ENCODE assay signal across 8 mouse cellular contexts in the genomic region with DNA sequence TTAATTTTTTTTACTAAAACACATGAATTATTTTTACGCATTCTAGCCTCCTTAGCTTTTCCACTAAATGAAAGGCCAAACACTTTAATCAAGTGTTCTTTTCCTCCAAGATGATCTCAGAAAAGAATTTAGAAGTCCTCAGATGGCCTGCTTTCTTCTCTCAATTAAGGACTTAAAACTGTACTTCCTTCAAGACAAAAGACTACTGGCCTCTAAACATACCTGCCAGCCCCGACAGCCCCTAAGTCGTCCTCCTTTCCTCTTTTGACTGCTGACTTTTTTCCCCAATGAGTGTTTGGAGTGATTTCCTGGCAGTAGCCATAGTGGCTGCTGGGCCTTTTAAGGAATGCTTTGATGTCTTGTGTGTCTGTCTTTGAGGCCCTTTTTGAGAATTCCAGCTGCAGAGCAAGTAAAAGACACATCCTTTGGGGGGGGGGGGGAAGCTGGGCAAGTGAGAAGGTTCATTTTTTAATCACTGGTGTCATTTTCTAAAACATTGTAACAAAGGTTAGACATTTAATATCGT. TPM values are rescaled to one million over a fixed set of nuclear protein-coding genes. Genes with fewer than 3 reads are reported as not detected.
DNase-seq lines count a peak whose midpoint lies in the region; ATAC-seq and TF ChIP-seq lines count a peak whose summit lies in the region.

No protein-coding gene starts in this region.

- no peaks in the 10 kb centered on the region for H3K36me3 ChIP-seq in testis, adult 2 months (ENCODE audit: control insufficient read depth, insufficient read depth, low read length)
- H3K36me3 ChIP-seq in intestine, postnatal 0 days (ENCODE audit: control insufficient read depth, insufficient read depth) = no peaks in the 10 kb centered on the region
- H3K36me3 ChIP-seq in midbrain, embryonic 16.5 days (ENCODE audit: control insufficient read depth, insufficient read depth, low read length) = no peaks in the 10 kb centered on the region

- TF ChIP-seq CTCF in testis, adult 2 months (IDR thresholded peaks at IDR 0.05; ENCODE audit: control insufficient read depth, insufficient read depth, insufficient replicate concordance, low read depth, low read length) = no peak
- no peak for TF ChIP-seq CTCF in intestine, postnatal 0 days (IDR thresholded peaks at IDR 0.05; ENCODE audit: low read depth)

- TF ChIP-seq POLR2A in testis, adult 2 months (IDR thresholded peaks at IDR 0.05; ENCODE audit: control insufficient read depth, low read depth, low read length) = no peak

- no peak for ATAC-seq in intestine, postnatal 0 days
- ATAC-seq in midbrain, embryonic 16.5 days = no peak
- ATAC-seq in megakaryocyte-erythroid progenitor cell, adult 5-6 weeks (replicated peaks; ENCODE audit: low FRiP score, low TSS enrichment, poor library complexity, severe bottlenecking) = no peak

- peaks cover 2% of the 10 kb centered on the region; the same call in 1 of the 2 replicates for H3K4me1 ChIP-seq in testis, adult 2 months (ENCODE audit: control insufficient read depth, insufficient read depth, low read length)
- 0 out of 2 replicates have a peak, but pooled peaks cover 4% of the 10 kb centered on the region for H3K4me1 ChIP-seq in intestine, postnatal 0 days (replicated peaks; ENCODE audit: control insufficient read depth, insufficient read depth, low read length)
- peaks cover 13% of the 10 kb centered on the region for H3K4me1 ChIP-seq in midbrain, embryonic 16.5 days (ENCODE audit: control insufficient read depth, insufficient read depth, low read length)

- no peaks in the 10 kb centered on the region for H3K27me3 ChIP-seq in testis, adult 2 months (ENCODE audit: control insufficient read depth, insufficient read depth, low read length)
- no peaks in the 10 kb centered on the region for H3K27me3 ChIP-seq in intestine, postnatal 0 days (replicated peaks; ENCODE audit: control insufficient read depth, insufficient read depth, low read length)
- no peaks in the 10 kb centered on the region for H3K27me3 ChIP-seq in midbrain, embryonic 16.5 days (ENCODE audit: control insufficient read depth, insufficient read depth, low read depth, low read length)

- WGBS in intestine, postnatal 0 days = 39% methylated on average over 4 of the region's 4 CpGs
- 7% methylated on average over 4 of the region's 4 CpGs for WGBS in midbrain, embryonic 16.5 days

- peak overlapping the region; percentile 76 for H3K4me3 ChIP-seq in testis, adult 2 months (ENCODE audit: control insufficient read depth, low read depth, low read length)
- peak overlapping the region; percentile 79 for H3K4me3 ChIP-seq in intestine, postnatal 0 days (ENCODE audit: low read depth, low read length)
- peak overlapping the region; percentile 29; the same call in 1 of the 2 replicates for H3K4me3 ChIP-seq in midbrain, embryonic 16.5 days (ENCODE audit: low read depth, low read length)

- peak; percentile 10 for DNase-seq in adrenal gland, postnatal 10 days
- DNase-seq in adrenal gland, postnatal 25 days = no peak
- no peak for DNase-seq in testis, postnatal 14 days (ENCODE audit: low spot score)
- DNase-seq in gastrocnemius, postnatal 10 days = no peak

- H3K9me3 ChIP-seq in intestine, postnatal 0 days (ENCODE audit: control insufficient read depth) = no peaks in the 10 kb centered on the region
- no peaks in the 10 kb centered on the region for H3K9me3 ChIP-seq in midbrain, embryonic 16.5 days (replicated peaks; ENCODE audit: control insufficient read depth, low read length, poor library complexity, severe bottlenecking)

- H3K9ac ChIP-seq in intestine, postnatal 0 days (ENCODE audit: low read depth, low read length) = no peak overlapping the region
- no peak overlapping the region for H3K9ac ChIP-seq in midbrain, embryonic 16.5 days (ENCODE audit: low read depth, low read length)

- peak overlapping the region; percentile 88 for H3K4me2 ChIP-seq in intestine, postnatal 0 days (replicated peaks; ENCODE audit: low read depth)
- H3K4me2 ChIP-seq in midbrain, embryonic 16.5 days (ENCODE audit: low read length) = peak overlapping the region; percentile 52

- 0 out of 2 replicates have a peak overlapping the region, but pooled peaks have one; percentile 21 for H3K27ac ChIP-seq in testis, adult 2 months (ENCODE audit: control insufficient read depth, insufficient read depth, low read depth, low read length)
- H3K27ac ChIP-seq in intestine, postnatal 0 days (ENCODE audit: low read depth, low read length) = no peak overlapping the region
- H3K27ac ChIP-seq in midbrain, embryonic 16.5 days (ENCODE audit: low read length) = no peak overlapping the region

RNA-seq across cellular contexts. Expression of gene Ptar1, which starts 1.3 kb away (rescaled TPM):
- total RNA-seq in adrenal gland, postnatal 10 days (2021) = 10 to 100 TPM; 25.0 to 27.5 TPM
- 20.2 and 29.8 TPM in 2 replicates for total RNA-seq in adrenal gland, postnatal 25 days (2021)
- polyA plus RNA-seq in testis, adult 2 months (2012; rRNA removed) = 46.4 and 49.2 TPM in 2 replicates
- 2.8 and 3.6 TPM in 2 replicates for polyA plus RNA-seq in intestine, postnatal 0 days (2015; fragmentation: Nextera tagmentation; extraction: Ambion mirVana)
- polyA plus RNA-seq in midbrain, embryonic 16.5 days (2015; fragmentation: Nextera tagmentation; extraction: Ambion mirVana) = 4.3 and 5.6 TPM in 2 replicates
- 18.5 and 19.7 TPM in 2 replicates for total RNA-seq in megakaryocyte-erythroid progenitor cell, adult 5-6 weeks (2014; fragmentation: Nextera tagmentation)
- 15.5 and 17.3 TPM in 2 replicates for total RNA-seq in megakaryocyte-erythroid progenitor cell, adult 5-6 weeks (2017)
- total RNA-seq in gastrocnemius, postnatal 10 days (2021) = 10 to 100 TPM; 19.6 to 28.5 TPM

RNA-seq across cellular contexts. Expression of gene 1700028P14Rik, which starts 35.9 kb away (rescaled TPM):
- total RNA-seq in adrenal gland, postnatal 10 days (2021) = not detected
- total RNA-seq in adrenal gland, postnatal 25 days (2021) = 0.49 TPM in 1 of 2 replicates, not detected in the other
- polyA plus RNA-seq in testis, adult 2 months (2012; rRNA removed) = 192 and 204 TPM in 2 replicates
- 0.66 and 0.88 TPM in 2 replicates for polyA plus RNA-seq in intestine, postnatal 0 days (2015; fragmentation: Nextera tagmentation; extraction: Ambion mirVana)
- polyA plus RNA-seq in midbrain, embryonic 16.5 days (2015; fragmentation: Nextera tagmentation; extraction: Ambion mirVana) = 1.9 and 2.9 TPM in 2 replicates
- not detected in 2 replicates for total RNA-seq in megakaryocyte-erythroid progenitor cell, adult 5-6 weeks (2014; fragmentation: Nextera tagmentation)
- total RNA-seq in megakaryocyte-erythroid progenitor cell, adult 5-6 weeks (2017) = not detected in 2 replicates
- total RNA-seq in gastrocnemius, postnatal 10 days (2021) = not detected

Comparison
In these comparisons a context has a peak if more than half of its experiments do, and no peak if none do; other contexts are left out.
1. H3K4me3 ChIP-seq: peak in every context shown above with its lines; median percentile 79 in intestine, postnatal 0 days; 76 in testis, adult 2 months; 29 in midbrain, embryonic 16.5 days.